Mouse (Mus musculus) liver (tissue): ENCODE data around the gene Robo1.

Source experiments
- DNase-seq: peaks from one replicate; pipeline ENCODE4 v3.0.0-alpha.2; 2020; ENCODE audit warnings: mixed read lengths

The Robo1 gene

DNA sequence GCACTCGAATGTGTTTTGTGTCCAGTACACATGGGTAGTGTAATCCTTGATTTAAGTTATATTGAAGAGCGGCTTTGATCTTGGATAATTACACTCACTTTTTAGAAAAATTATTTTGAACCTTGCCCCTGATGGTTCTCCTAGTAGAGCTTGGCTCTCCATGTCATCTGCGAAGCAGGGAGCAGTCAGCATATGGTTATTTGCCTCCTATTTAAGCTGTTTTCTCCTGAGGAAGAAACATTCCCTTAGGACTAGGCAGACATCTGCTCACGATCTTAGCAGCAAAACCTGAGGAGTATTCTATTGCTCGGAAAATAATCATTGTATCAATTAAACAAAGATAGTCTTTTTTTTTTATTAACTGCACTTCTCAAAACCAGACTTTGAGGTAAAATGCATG is 439.6 kb downstream of the Robo1 start:
- no peak for DNase-seq

DNA sequence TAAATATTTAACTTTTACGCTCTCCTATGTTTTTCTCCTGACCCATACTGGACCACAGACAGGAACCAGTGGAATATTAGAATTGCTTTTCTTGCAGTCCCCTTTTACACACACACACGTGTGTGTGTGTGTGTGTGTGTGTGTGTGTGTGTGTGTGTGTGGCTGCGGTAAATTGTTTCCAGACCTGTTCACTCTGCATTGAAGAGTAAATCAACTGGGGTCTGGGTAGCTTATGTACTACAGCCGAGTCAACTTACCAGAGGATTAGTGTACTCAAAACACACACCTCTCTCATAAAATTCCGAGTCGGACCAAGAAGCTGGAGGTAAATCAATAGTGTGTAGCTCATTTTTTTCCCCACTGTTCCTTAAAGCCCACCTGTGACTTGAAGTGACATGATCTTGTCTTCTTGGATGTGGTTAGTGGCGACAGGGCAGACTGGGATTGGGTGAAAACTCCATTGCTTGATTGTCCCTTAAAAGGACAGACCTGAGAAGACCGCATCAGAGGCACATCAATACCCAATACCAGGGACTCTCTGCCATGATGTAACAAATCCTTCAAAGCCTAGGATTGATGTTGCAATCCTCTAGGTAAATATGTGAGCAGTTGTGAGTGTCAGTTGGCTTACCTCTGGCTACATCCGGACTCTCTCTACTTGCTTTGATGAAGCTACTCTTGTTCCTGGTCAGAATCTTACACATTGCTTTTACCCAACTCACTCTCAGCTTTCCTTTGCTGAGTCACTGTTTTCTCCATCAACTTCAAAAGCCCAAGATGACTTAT is 457.2 kb downstream of the Robo1 start:
- DNase-seq, result no peak

DNA sequence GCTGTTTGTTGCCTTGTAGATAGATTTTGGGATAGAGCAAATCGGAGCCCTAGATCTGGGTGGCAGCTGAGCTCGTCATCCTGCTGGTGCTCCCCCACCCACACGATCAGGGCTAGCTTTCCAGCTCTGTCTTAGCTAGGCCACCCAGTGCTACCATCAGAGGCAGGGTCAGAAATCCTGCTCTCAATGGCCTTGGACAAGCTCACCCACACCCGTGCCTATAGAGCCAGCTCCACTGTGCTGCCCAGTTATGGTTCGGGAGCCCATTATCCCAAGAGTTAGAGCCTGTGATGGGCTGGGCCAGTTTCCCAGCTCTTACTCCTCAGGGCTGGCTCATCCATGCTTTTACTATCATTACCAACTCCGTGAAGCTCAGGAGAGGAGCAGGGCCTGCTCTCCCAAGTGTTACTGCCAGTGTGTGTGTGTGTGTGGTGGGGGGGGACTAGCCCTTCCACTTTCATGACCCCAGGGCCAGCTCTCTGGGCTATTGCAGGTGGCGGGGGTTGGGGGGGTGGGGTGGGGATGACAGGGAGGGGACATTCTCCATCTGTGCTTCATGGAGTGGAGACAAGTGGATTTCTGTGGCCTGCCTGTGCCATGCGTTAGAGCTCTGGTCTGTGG is 461.2 kb downstream of the Robo1 start:
- DNase-seq, result no peak

- no peak for DNase-seq
Observed at GRCm38 (mm10) chr16:72772348-72772747, 464.2 kb downstream of the Robo1 start.

DNA sequence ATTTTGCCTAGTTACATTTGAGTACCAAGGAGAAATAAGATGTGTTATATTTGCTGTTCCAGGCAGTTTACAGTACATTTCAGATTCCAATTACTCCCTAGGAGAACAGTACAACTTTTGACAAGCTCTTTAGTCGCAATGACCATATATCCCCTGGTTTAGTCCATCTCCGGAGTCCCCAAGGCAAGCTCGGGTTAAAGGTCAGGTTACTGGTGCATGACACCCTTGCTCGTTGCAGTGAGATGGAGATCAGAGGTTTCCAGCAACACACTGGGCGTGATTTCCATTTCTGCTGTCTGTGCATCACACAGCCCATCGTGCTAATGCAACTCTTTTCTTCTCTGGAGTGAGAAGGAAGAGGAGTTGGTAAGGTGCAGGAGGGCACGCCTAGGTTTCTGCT is 464.9 kb downstream of the Robo1 start:
- no peak for DNase-seq

- no peak for DNase-seq
Observed at GRCm38 (mm10) chr16:72778520-72778919, 470.4 kb downstream of the Robo1 start.

- DNase-seq, result no peak
Observed at GRCm38 (mm10) chr16:72782171-72782570, 474.1 kb downstream of the Robo1 start.

GRCm38 (mm10) chr16:72786079-72786478 is 478.0 kb downstream of the Robo1 start:
- DNase-seq, result no peak

- no peak for DNase-seq
Observed at GRCm38 (mm10) chr16:72786636-72787035, 478.5 kb downstream of the Robo1 start.

GRCm38 (mm10) chr16:72788017-72788416 is 479.9 kb downstream of the Robo1 start:
- DNase-seq, result no peak

- DNase-seq, result no peak
Observed at GRCm38 (mm10) chr16:72791181-72791705, 483.1 kb downstream of the Robo1 start.

GRCm38 (mm10) chr16:72794692-72795378 is 486.7 kb downstream of the Robo1 start:
- DNase-seq, result no peak

DNA sequence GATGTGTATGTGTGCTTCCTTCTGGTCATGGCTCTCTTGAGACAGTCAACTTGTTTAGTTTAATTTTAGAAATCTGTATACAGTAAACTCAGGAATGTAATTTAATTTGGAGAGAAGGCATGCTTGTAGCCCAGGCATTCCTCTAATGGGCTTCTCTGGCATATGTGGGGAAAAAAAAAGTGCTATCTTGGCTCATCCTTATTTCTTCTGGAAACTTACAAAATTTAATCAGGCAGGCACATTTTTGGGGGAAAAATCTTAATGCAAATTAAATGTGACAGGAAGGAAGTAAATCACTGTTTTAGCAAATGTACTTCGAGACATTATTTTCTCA is 487.2 kb downstream of the Robo1 start:
- no peak for DNase-seq

DNA sequence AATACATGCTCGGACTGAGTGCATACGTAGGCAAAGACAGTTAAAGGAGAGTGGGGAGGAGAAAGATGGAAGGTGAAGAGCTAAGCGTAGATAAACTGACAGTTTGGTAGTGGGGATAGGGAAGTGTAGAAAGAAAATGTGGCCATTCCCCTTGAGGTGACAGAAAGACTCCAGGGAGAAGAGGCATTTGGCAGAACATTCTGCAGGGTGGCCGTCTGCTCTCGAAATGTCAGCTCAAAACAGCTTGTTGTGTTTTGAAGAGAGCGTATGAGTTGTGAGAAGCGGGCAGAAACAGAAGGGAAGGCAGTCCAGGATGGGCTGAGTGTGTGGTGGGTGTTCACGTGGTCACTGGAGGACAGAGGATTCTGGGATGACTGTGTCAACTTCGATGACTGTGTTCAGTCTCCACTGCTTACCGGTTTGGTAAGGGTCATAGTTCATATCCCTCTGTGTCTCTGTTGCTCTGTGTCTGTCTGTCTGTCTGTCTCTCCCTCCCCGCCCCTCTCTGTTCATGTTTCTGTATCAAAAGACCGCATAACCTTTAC is 490.4 kb downstream of the Robo1 start:
- no peak for DNase-seq

GRCm38 (mm10) chr16:72800121-72800749 is 492.1 kb downstream of the Robo1 start:
- DNase-seq, result no peak

GRCm38 (mm10) chr16:72800788-72801187 is 492.7 kb downstream of the Robo1 start:
- no peak for DNase-seq

GRCm38 (mm10) chr16:72808351-72808750 is 500.2 kb downstream of the Robo1 start:
- no peak for DNase-seq

DNA sequence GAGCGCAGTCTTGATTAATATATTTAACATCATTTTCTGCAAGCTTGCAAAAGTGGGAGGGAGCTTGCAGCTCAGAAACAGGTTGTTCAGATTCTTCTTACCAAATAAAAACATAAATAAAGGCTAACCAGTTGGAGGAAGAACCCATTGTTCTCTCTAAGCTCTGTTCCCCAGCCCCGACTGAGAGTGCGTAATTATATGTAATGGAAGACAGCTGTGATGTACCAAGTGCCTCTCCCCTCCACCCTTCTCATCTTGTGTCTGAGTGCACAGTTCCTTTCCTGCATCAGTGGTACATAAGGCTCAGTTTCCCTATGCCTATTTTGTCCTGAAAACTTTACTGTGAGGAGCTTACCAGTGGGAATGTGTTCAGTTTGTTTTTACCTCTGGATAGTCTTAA is 502.8 kb downstream of the Robo1 start:
- no peak for DNase-seq

DNA sequence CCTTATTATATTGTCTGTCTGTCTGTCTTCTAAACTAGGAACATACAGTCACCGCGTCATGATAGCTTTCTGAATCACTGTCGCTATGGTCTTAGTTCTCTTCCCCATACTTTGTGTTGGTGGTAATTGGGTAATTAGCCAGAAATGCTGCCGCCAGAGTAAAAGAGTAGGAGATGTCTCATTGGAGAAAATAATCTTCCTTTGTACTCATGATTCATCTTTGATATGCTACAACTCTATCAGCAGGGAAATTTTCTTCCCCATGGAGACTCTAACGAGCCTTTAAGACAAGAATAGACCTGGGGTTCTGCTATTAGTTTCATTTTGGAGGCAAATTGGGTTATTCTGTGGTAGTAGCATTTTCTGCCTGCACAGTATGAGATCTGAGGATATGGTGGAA is 503.4 kb downstream of the Robo1 start:
- DNase-seq, result no peak

DNA sequence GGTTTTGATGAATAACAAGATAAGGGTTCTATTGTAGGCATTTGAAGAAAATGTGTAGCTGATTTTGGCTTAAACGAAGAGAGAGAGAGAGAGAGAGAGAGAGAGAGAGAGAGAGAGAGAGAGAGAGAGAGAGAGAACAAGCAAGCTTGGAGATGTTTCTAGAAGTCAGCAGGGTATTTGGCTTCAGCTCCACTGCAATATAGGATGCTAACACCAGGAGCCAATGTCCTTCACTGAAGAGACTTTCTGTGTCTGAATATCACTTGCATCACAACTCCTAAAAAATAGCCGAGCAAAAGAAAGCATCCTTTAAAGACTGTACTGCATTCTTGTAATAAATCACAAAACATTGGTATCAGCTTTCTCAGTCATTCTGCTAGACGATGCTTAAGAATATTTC is 503.8 kb downstream of the Robo1 start:
- DNase-seq, result no peak

- no peak for DNase-seq
Observed at GRCm38 (mm10) chr16:72828381-72828780, 520.3 kb downstream of the Robo1 start.

DNA sequence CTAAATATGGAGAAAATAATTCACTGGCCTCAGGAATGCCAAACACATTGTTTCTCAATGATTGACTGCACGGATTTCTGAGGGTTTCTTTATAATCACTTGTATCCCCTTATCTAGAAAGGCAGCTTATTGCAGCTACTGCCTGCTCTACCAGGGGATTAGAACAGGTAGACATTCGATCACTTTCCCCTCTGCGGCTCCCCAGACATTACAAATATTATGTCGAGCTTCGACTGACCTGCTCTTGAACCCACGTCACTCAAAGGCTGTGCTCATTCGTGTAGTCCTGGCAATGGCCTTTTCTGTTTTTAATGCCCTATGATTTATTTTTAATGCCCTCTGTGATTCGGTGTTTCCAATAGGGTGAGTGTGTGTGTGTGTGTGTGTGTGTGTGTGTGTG is 521.4 kb downstream of the Robo1 start:
- DNase-seq, result no peak

DNA sequence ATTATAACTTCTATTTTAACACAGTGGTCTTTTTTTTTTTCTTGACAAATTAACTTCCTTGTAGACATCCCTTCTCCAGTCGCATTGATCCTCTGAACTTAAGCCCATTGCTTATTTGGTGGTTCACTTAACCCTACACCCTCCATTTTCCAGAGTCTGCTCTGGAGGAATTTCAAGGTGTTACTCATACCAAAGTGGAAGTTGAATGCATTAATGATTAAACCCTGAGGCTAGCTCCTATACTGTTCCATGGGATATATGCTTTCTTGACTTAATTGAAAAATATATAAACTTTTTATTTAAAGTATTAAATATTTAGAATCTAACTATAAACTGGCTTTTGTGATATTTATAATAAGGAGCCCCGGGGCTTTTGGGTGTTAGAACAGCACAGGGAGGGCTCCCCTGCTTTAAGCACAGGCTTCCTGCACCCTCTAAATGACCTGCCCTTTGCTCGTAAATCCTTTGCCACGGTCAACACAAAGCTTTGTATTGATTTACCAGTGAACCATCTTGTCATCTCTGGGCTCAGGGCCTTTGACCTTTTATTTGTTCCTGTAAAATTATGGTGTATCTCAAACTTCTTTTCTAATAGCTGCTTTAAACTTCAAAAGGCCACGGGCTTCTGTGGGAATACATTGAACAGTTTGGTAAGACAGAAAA is 522.4 kb downstream of the Robo1 start:
- DNase-seq, result peak; percentile 3
